Mouse (Mus musculus): ENCODE results near the gene Rsu1. TPM values are rescaled to one million over a fixed set of nuclear protein-coding genes. Genes with fewer than 3 reads are reported as not detected.

Rsu1 gene
- total RNA-seq, 1 experiment = 63.4 TPM

- Histone ChIP-seq H3K36me3 (ENCODE audit: control insufficient read depth, insufficient read depth, low read length, poor library complexity, severe bottlenecking) (no peaks in the 10 kb centered on the region; the same call in 1 of the 2 replicates), H3K4me3 (ENCODE audit: insufficient read depth in 1 of 2, low read depth in 1 of 2, low read length in 2 of 2, poor library complexity in 1 of 2, severe bottlenecking in 1 of 2) (no peak overlapping the region), H3K4me1 (ENCODE audit: control insufficient read depth in 2 of 2, insufficient read depth in 2 of 2, low read length in 2 of 2, poor library complexity in 1 of 2) (no peaks in the 10 kb centered on the region), H3K9ac (ENCODE audit: insufficient read depth, low read depth, low read length, poor library complexity, severe bottlenecking) (no peak overlapping the region), H3K27ac (ENCODE audit: insufficient read depth, low read depth, low read length, poor library complexity, severe bottlenecking) (no peak overlapping the region), H3K9me3 (ENCODE audit: control insufficient read depth, insufficient read depth, low read depth, low read length) (no peaks in the 10 kb centered on the region)
- DNase-seq (ENCODE audit: low read depth, low spot score) = no peak
- TF ChIP-seq MAFK (IDR thresholded peaks at IDR 0.05; ENCODE audit: insufficient read depth, low read depth, low read length) = peak; percentile 87
- TF ChIP-seq ZNF384 (IDR thresholded peaks at IDR 0.05; ENCODE audit: low read depth, low read length) = no peak
- in situ Hi-C loops (cut with MboI; ENCODE audit: low sequenced_read_pairs in 2 of 2, unreplicated experiment in 2 of 2) = no loop called here
Measured at GRCm38 (mm10) chr2:13161717-13162116, 109.5 kb downstream of the Rsu1 start.

- H3K4me3 ChIP-seq (ENCODE audit: insufficient read depth in 1 of 2, low read depth in 1 of 2, low read length in 2 of 2, poor library complexity in 1 of 2, severe bottlenecking in 1 of 2) = no peak overlapping the region
- no peaks in the 10 kb centered on the region for H3K4me1 ChIP-seq (ENCODE audit: control insufficient read depth in 2 of 2, insufficient read depth in 2 of 2, low read length in 2 of 2, poor library complexity in 1 of 2)
- H3K36me3 ChIP-seq (ENCODE audit: control insufficient read depth, insufficient read depth, low read length, poor library complexity, severe bottlenecking) = no peaks in the 10 kb centered on the region
- no peak overlapping the region for H3K27ac ChIP-seq (ENCODE audit: insufficient read depth, low read depth, low read length, poor library complexity, severe bottlenecking)
- TF ChIP-seq ZNF384 (IDR thresholded peaks at IDR 0.05; ENCODE audit: low read depth, low read length) = no peak
- no peak for TF ChIP-seq ZC3H11A (IDR thresholded peaks at IDR 0.05; ENCODE audit: borderline replicate concordance, low read depth, low read length)
- TF ChIP-seq CHD2 (IDR thresholded peaks at IDR 0.05; ENCODE audit: low read depth, low read length) = no peak
- TF ChIP-seq MAFK (IDR thresholded peaks at IDR 0.05; ENCODE audit: insufficient read depth, low read depth, low read length) = no peak
- in situ Hi-C loops (cut with MboI; ENCODE audit: low sequenced_read_pairs in 2 of 2, unreplicated experiment in 2 of 2) = no loop called here
- DNase-seq (ENCODE audit: low read depth, low spot score) = no peak
- H3K9ac ChIP-seq (ENCODE audit: insufficient read depth, low read depth, low read length, poor library complexity, severe bottlenecking) = no peak overlapping the region
- no peaks in the 10 kb centered on the region for H3K9me3 ChIP-seq (ENCODE audit: control insufficient read depth, insufficient read depth, low read depth, low read length)
Measured at GRCm38 (mm10) chr2:13145245-13145644, 126.0 kb downstream of the Rsu1 start.

GRCm38 (mm10) chr2:13134890-13135289 is 136.3 kb downstream of the Rsu1 start:
- H3K36me3 ChIP-seq (ENCODE audit: control insufficient read depth, insufficient read depth, low read length, poor library complexity, severe bottlenecking) = no peaks in the 10 kb centered on the region
- no peak overlapping the region for H3K4me3 ChIP-seq (ENCODE audit: insufficient read depth in 1 of 2, low read depth in 1 of 2, low read length in 2 of 2, poor library complexity in 1 of 2, severe bottlenecking in 1 of 2)
- TF ChIP-seq CHD2 (IDR thresholded peaks at IDR 0.05; ENCODE audit: low read depth, low read length) (no peak), MAFK (IDR thresholded peaks at IDR 0.05; ENCODE audit: insufficient read depth, low read depth, low read length) (no peak), ZC3H11A (IDR thresholded peaks at IDR 0.05; ENCODE audit: borderline replicate concordance, low read depth, low read length) (no peak), ZNF384 (IDR thresholded peaks at IDR 0.05; ENCODE audit: low read depth, low read length) (no peak), HCFC1 (IDR thresholded peaks at IDR 0.05; ENCODE audit: borderline replicate concordance, insufficient read depth, low read length) (no peak)
- no peak overlapping the region for H3K9ac ChIP-seq (ENCODE audit: insufficient read depth, low read depth, low read length, poor library complexity, severe bottlenecking)
- DNase-seq (ENCODE audit: low read depth, low spot score) = no peak
- no peaks in the 10 kb centered on the region for H3K9me3 ChIP-seq (ENCODE audit: control insufficient read depth, insufficient read depth, low read depth, low read length)
- in situ Hi-C loops (cut with MboI; ENCODE audit: low sequenced_read_pairs in 2 of 2, unreplicated experiment in 2 of 2) = no loop called here
- no peak overlapping the region for H3K27ac ChIP-seq (ENCODE audit: insufficient read depth, low read depth, low read length, poor library complexity, severe bottlenecking)
- no peaks in the 10 kb centered on the region for H3K4me1 ChIP-seq (ENCODE audit: control insufficient read depth in 2 of 2, insufficient read depth in 2 of 2, low read length in 2 of 2, poor library complexity in 1 of 2)

GRCm38 (mm10) chr2:13132841-13133240 is 138.4 kb downstream of the Rsu1 start:
- no peak for DNase-seq (ENCODE audit: low read depth, low spot score)
- Histone ChIP-seq H3K4me1 (ENCODE audit: control insufficient read depth in 2 of 2, insufficient read depth in 2 of 2, low read length in 2 of 2, poor library complexity in 1 of 2) (no peaks in the 10 kb centered on the region), H3K4me3 (ENCODE audit: insufficient read depth in 1 of 2, low read depth in 1 of 2, low read length in 2 of 2, poor library complexity in 1 of 2, severe bottlenecking in 1 of 2) (no peak overlapping the region), H3K27ac (ENCODE audit: insufficient read depth, low read depth, low read length, poor library complexity, severe bottlenecking) (no peak overlapping the region), H3K9ac (ENCODE audit: insufficient read depth, low read depth, low read length, poor library complexity, severe bottlenecking) (no peak overlapping the region), H3K9me3 (ENCODE audit: control insufficient read depth, insufficient read depth, low read depth, low read length) (no peaks in the 10 kb centered on the region), H3K36me3 (ENCODE audit: control insufficient read depth, insufficient read depth, low read length, poor library complexity, severe bottlenecking) (no peaks in the 10 kb centered on the region)
- TF ChIP-seq ZNF384 (IDR thresholded peaks at IDR 0.05; ENCODE audit: low read depth, low read length) (no peak), HCFC1 (IDR thresholded peaks at IDR 0.05; ENCODE audit: borderline replicate concordance, insufficient read depth, low read length) (no peak), MAFK (IDR thresholded peaks at IDR 0.05; ENCODE audit: insufficient read depth, low read depth, low read length) (no peak), ZC3H11A (IDR thresholded peaks at IDR 0.05; ENCODE audit: borderline replicate concordance, low read depth, low read length) (no peak), CHD2 (IDR thresholded peaks at IDR 0.05; ENCODE audit: low read depth, low read length) (no peak)
- in situ Hi-C loops (cut with MboI; ENCODE audit: low sequenced_read_pairs in 2 of 2, unreplicated experiment in 2 of 2) = no loop called here

- TF ChIP-seq ZC3H11A (IDR thresholded peaks at IDR 0.05; ENCODE audit: borderline replicate concordance, low read depth, low read length) = no peak
- TF ChIP-seq ZNF384 (IDR thresholded peaks at IDR 0.05; ENCODE audit: low read depth, low read length) = no peak
- TF ChIP-seq CHD2 (IDR thresholded peaks at IDR 0.05; ENCODE audit: low read depth, low read length) = no peak
- no peak for TF ChIP-seq MAFK (IDR thresholded peaks at IDR 0.05; ENCODE audit: insufficient read depth, low read depth, low read length)
- no peak for TF ChIP-seq HCFC1 (IDR thresholded peaks at IDR 0.05; ENCODE audit: borderline replicate concordance, insufficient read depth, low read length)
- H3K27ac ChIP-seq (ENCODE audit: insufficient read depth, low read depth, low read length, poor library complexity, severe bottlenecking) = no peak overlapping the region
- no peak for DNase-seq (ENCODE audit: low read depth, low spot score)
Measured at GRCm38 (mm10) chr2:13132406-13132805, 138.8 kb downstream of the Rsu1 start.

More at GRCm38 (mm10) chr2:13132406-13132805, 138.8 kb downstream of the Rsu1 start:
- no peaks in the 10 kb centered on the region for H3K9me3 ChIP-seq (ENCODE audit: control insufficient read depth, insufficient read depth, low read depth, low read length)
- H3K9ac ChIP-seq (ENCODE audit: insufficient read depth, low read depth, low read length, poor library complexity, severe bottlenecking) = no peak overlapping the region
- in situ Hi-C loops (cut with MboI; ENCODE audit: low sequenced_read_pairs in 2 of 2, unreplicated experiment in 2 of 2) = no loop called here
- H3K36me3 ChIP-seq (ENCODE audit: control insufficient read depth, insufficient read depth, low read length, poor library complexity, severe bottlenecking) = no peaks in the 10 kb centered on the region
- no peak overlapping the region for H3K4me3 ChIP-seq (ENCODE audit: insufficient read depth in 1 of 2, low read depth in 1 of 2, low read length in 2 of 2, poor library complexity in 1 of 2, severe bottlenecking in 1 of 2)
- no peaks in the 10 kb centered on the region for H3K4me1 ChIP-seq (ENCODE audit: control insufficient read depth in 2 of 2, insufficient read depth in 2 of 2, low read length in 2 of 2, poor library complexity in 1 of 2)
